Mouse (Mus musculus): ENCODE measurements around the gene Gm19668.
A peak's percentile ranks its signal among the peaks of the same experiment; 100 is the strongest.
"Not testable (repeated sequence)": the region's sequence is repeated elsewhere in the genome, so short reads cannot be mapped to it uniquely, and the experiment has no call there.

Gm19668 gene

GRCm38 (mm10) chr10:77798921-77799508, at the start of gene Gm19668:
Gene Gm19668 (minus strand): TSS chr10:77799133.
- DNase-seq (ENCODE audit: low read depth, low spot score) = no peak

- DNase-seq (ENCODE audit: low read depth, low spot score) = no peak
These were observed 48.6 kb upstream of the Gm19668 start for GRCm38 (mm10) chr10:77847538-77847937.

- DNase-seq (ENCODE audit: low read depth, low spot score) = no peak
These were observed 48.0 kb upstream of the Gm19668 start for GRCm38 (mm10) chr10:77846961-77847360.

GRCm38 (mm10) chr10:77846503-77846902, 47.6 kb upstream of the Gm19668 start, which contains the start of gene Gm36176:
Gene Gm36176 (plus strand): TSS chr10:77846803.
- no peak for DNase-seq (ENCODE audit: low read depth, low spot score)

GRCm38 (mm10) chr10:77839006-77839405, 40.1 kb upstream of the Gm19668 start:
- DNase-seq (ENCODE audit: low read depth, low spot score) = no peak

GRCm38 (mm10) chr10:77835647-77836046, 36.7 kb upstream of the Gm19668 start, which contains the start of gene Krtap10-10:
Gene Krtap10-10 (plus strand): TSS chr10:77835947.
- no peak for DNase-seq (ENCODE audit: low read depth, low spot score)

GRCm38 (mm10) chr10:77826951-77827350, 28.0 kb upstream of the Gm19668 start, which contains the start of gene Krtap10-4:
Gene Krtap10-4 (minus strand): TSS chr10:77827095.
- DNase-seq (ENCODE audit: low read depth, low spot score) = no peak

GRCm38 (mm10) chr10:77819203-77819602, 20.3 kb upstream of the Gm19668 start:
- no peak for DNase-seq (ENCODE audit: low read depth, low spot score)

GRCm38 (mm10) chr10:77818523-77818922, 19.6 kb upstream of the Gm19668 start:
- no peak for DNase-seq (ENCODE audit: low read depth, low spot score)

GRCm38 (mm10) chr10:77815514-77815913, 16.6 kb upstream of the Gm19668 start:
- DNase-seq (ENCODE audit: low read depth, low spot score) = peak; percentile 5

GRCm38 (mm10) chr10:77814382-77814781, 15.4 kb upstream of the Gm19668 start, which contains the start of gene Gm2696:
Gene Gm2696 (plus strand): TSS chr10:77814682.
- no peak for DNase-seq (ENCODE audit: low read depth, low spot score)

- no peak for DNase-seq (ENCODE audit: low read depth, low spot score)
These were observed 12.8 kb upstream of the Gm19668 start, which contains the start of gene Gm9507 for GRCm38 (mm10) chr10:77811743-77812142. Gene Gm9507 (minus strand): TSS chr10:77811843.

- DNase-seq (ENCODE audit: low read depth, low spot score) = no peak
These were observed 5.2 kb upstream of the Gm19668 start for GRCm38 (mm10) chr10:77804095-77804494.

GRCm38 (mm10) chr10:77798164-77798920, 591 bp downstream of the Gm19668 start:
- DNase-seq (ENCODE audit: low read depth, low spot score) = not testable (repeated sequence)

- no peak for DNase-seq (ENCODE audit: low read depth, low spot score)
These were observed 1.3 kb downstream of the Gm19668 start for GRCm38 (mm10) chr10:77797677-77798076.

GRCm38 (mm10) chr10:77794976-77795375, 4.0 kb downstream of the Gm19668 start, which contains the start of gene Gm9639:
Gene Gm9639 (minus strand): TSS chr10:77795076.
- no peak for DNase-seq (ENCODE audit: low read depth, low spot score)

- DNase-seq (ENCODE audit: low read depth, low spot score) = no peak
These were observed 10.3 kb downstream of the Gm19668 start for GRCm38 (mm10) chr10:77788621-77789020.

GRCm38 (mm10) chr10:77787876-77788275, 11.1 kb downstream of the Gm19668 start, which contains the start of gene Gm7137:
Gene Gm7137 (minus strand): TSS chr10:77788200.
- not testable (repeated sequence) for DNase-seq (ENCODE audit: low read depth, low spot score)

GRCm38 (mm10) chr10:77783396-77783795, 15.5 kb downstream of the Gm19668 start:
- DNase-seq (ENCODE audit: low read depth, low spot score) = not testable (repeated sequence)

- not testable (repeated sequence) for DNase-seq (ENCODE audit: low read depth, low spot score)
These were observed 16.5 kb downstream of the Gm19668 start, which contains the start of gene Gm3250 for GRCm38 (mm10) chr10:77782442-77782841. Gene Gm3250 (minus strand): TSS chr10:77782542.

- DNase-seq (ENCODE audit: low read depth, low spot score) = not testable (repeated sequence)
These were observed 22.1 kb downstream of the Gm19668 start, which contains the start of gene Gm7138 for GRCm38 (mm10) chr10:77776844-77777243. Gene Gm7138 (minus strand): TSS chr10:77776944.

- DNase-seq (ENCODE audit: low read depth, low spot score) = not testable (repeated sequence)
These were observed 26.8 kb downstream of the Gm19668 start for GRCm38 (mm10) chr10:77772142-77772541.

Data from retina, postnatal 7 days (tissue).